Mouse (Mus musculus) neural tube, embryonic 10.5 days (tissue): Measurements from ENCODE around the gene Ppp1r26.

ENCODE experiments used
- DNase-seq: peaks from one replicate; pipeline ENCODE4 v3.0.0-alpha.2; 2017; ENCODE audit warnings: low spot score; ENCODE audit errors: extremely low spot score

Gene Ppp1r26

DNA sequence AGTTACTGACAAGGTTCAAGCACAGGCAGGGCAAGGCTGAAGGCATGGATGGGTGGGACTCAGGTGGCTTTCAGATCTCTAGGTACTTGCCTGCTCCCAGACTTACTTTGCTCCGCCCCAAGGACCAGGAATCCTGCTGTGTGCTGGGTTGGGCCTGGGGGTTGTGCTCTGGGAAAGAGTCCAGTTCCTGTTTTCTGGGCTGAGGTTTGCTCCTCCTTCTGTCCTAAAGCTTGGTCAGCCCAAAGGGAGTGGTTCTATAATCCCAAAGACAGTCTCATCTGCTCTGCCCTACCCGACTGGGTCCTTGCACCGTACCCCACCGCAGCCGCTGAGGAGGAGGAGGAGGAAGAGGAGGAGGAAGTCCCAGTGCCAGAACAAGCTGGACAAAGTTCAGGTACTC is 50.1 kb downstream of the Ppp1r26 start, which contains the start of gene Gbgt1:
Gene Gbgt1 (plus strand): TSS at position 221 of the 400 bp plus-strand sequence.
- DNase-seq, result no peak

DNA sequence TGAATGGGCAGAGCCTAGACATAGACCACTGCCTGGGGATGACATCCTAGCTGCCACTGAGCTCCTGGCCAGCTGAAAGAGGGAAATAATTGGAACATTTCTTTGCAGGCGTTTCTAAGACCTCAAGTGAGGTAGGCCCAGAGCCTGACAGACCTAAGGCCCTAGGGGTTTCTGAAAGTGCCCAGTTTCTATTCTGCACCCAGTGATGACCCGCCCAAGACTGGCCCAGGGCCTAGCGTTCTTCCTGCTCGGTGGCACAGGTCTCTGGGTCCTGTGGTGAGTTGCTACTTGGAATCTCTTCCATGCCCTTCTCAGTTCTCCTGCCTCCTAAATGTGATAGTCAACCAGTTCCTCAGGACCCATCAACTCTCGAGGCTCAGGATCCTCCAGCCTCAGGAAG is 51.0 kb downstream of the Ppp1r26 start:
- no peak for DNase-seq

DNA sequence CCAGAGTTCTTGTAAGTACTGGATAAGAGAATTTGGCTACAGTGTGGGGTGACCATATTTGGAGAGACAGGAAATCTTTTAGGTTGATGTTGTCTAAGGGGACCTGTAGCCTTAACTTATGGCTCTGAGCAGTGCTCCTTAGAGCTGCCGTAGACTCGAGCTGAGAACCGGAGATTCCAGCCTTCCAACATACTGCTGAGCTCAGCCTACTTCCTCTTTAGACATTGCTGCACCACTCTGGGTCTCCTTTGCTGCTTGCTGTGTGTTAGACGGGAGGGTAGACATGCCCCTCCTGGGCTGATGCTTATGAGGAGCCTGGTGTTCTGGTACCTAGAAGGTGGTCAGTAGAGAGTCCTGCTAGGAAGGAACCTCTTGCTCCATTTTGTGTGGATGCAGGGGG is 51.8 kb downstream of the Ppp1r26 start:
- DNase-seq, result no peak

DNA sequence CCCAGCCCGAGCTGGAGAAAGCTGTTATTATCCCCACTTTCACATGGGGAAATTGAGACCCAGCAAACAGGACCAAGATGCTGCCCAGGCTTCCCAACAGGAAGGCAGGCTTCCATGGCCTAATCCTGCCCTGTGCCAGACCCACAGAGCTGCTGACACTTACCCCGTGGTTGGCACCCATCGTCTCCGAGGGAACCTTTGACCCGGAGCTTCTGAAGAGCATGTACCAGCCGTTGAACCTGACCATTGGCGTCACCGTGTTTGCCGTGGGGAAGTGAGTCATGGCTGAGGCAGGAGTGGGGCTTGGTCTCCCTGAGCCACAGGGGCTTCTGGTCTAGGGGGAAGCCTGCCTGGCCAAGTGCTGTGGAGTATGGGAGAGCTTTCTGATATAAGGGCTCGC is 56.4 kb downstream of the Ppp1r26 start:
- no peak for DNase-seq

DNA sequence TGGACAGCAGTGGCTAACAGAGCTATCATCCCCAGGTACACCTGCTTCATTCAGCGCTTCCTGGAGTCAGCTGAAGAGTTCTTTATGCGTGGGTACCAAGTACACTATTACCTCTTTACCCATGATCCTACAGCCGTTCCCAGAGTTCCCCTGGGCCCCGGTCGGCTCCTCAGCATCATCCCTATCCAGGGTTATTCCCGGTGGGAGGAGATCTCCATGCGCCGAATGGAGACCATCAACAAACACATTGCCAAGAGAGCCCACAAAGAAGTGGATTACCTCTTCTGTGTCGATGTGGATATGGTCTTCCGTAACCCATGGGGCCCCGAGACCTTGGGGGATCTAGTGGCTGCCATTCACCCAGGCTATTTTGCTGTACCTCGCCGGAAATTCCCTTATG is 58.1 kb downstream of the Ppp1r26 start:
- DNase-seq, result no peak
